Mouse (Mus musculus): ENCODE results near the gene Dip2b.

GRCm38 (mm10) chr15:100177575-100177974 is 139.1 kb downstream of the Dip2b start:
- TF ChIP-seq CTCF (IDR thresholded peaks at IDR 0.05; ENCODE audit: borderline replicate concordance, insufficient read depth, low read depth, low read length) (no peak), POLR2A (IDR thresholded peaks at IDR 0.05; ENCODE audit: borderline replicate concordance, insufficient read depth, low read length) (no peak)
